Mouse (Mus musculus) forebrain, postnatal 0 days (tissue): Measurements from ENCODE around the gene Unc93a. TPM values are rescaled to one million over a fixed set of nuclear protein-coding genes. Genes with fewer than 3 reads are reported as not detected.
"Not testable (repeated sequence)": the region's sequence is repeated elsewhere in the genome, so short reads cannot be mapped to it uniquely, and the experiment has no call there.

Experiments used
- ATAC-seq: fragments of 200-750 bp; cut with Nextera tagmentation; 2 replicates; pipeline ENCODE4 v1.8.0; 2017; ENCODE audit warnings: mild to moderate bottlenecking, moderate library complexity
- DNase-seq: peaks from one replicate; pipeline ENCODE4 v3.0.0-alpha.2; 2015
- H3K27ac ChIP-seq: fragments of 300-500 bp; sonication (generic); 2 replicates; pipeline ENCODE4 v1.5.1; 2014; ENCODE audit warnings: low read depth, mild to moderate bottlenecking, antibody characterized with exemption, low read length, moderate library complexity, mixed read lengths
- H3K27me3 ChIP-seq: fragments of 300-500 bp; sonication (generic); 2 replicates; pipeline ENCODE4 v1.6.1; 2014; ENCODE audit warnings: mild to moderate bottlenecking, low read length, mixed read lengths; ENCODE audit not compliant: insufficient read depth
- H3K36me3 ChIP-seq: fragments of 300-500 bp; sonication (generic); 2 replicates; pipeline ENCODE4 v1.6.1; 2014; ENCODE audit warnings: mild to moderate bottlenecking, moderate library complexity; ENCODE audit not compliant: insufficient read depth
- H3K4me1 ChIP-seq: fragments of 300-500 bp; sonication (generic); 2 replicates; pipeline ENCODE4 v1.6.1; 2014; ENCODE audit warnings: antibody characterized with exemption; ENCODE audit not compliant: insufficient read depth
- H3K4me2 ChIP-seq: fragments of 300-500 bp; sonication (generic); 2 replicates; pipeline ENCODE4 v1.6.1; 2014; ENCODE audit warnings: low read depth, mild to moderate bottlenecking, moderate library complexity
- H3K4me3 ChIP-seq: fragments of 300-500 bp; sonication (generic); 2 replicates; pipeline ENCODE4 v1.5.1; 2014; ENCODE audit warnings: low read depth, low read length, mixed read lengths
- H3K9ac ChIP-seq: fragments of 300-500 bp; sonication (generic); 2 replicates; pipeline ENCODE4 v1.6.1; 2014; ENCODE audit warnings: mild to moderate bottlenecking
- H3K9me3 ChIP-seq: fragments of 300-500 bp; sonication (generic); 2 replicates; pipeline ENCODE4 v1.6.1; 2016; ENCODE audit warnings: low read length
- WGBS: fragments of 180-500 bp; shearing (Covaris S2); extraction: QIAGEN DNeasy Blood & Tissue Kit; methylation state at CpG from one replicate; pipeline ENCODE4 v1.1.7; 2014; 5-methylcytosine and 5-hydroxymethylcytosine counted together
- polyA plus RNA-seq: library from polyadenylated mRNA; unstranded; fragments of >200 nt; fragmentation: Nextera tagmentation; extraction: Ambion mirVana; gene quantifications from 2 replicates; pipeline ENCODE4 v1.2.1, GENCODE M21; 2015
- total RNA-seq: library from RNA; depleted of rRNA; stranded (reverse); fragments of >200 nt; gene quantifications from 2 replicates; pipeline ENCODE4 v1.2.3, GENCODE M21; 2014; rRNA removed

Gene Unc93a
- total and polyA plus RNA-seq, 2 experiments from 2014 or later = 0.14 to 0.22 TPM

GRCm38 (mm10) chr17:13091510-13091909, 40.1 kb downstream of the Unc93a start:
- not testable (repeated sequence) for H3K9ac ChIP-seq, H3K27me3 ChIP-seq, H3K4me1 ChIP-seq, H3K36me3 ChIP-seq, H3K9me3 ChIP-seq, H3K27ac ChIP-seq, ATAC-seq, H3K4me3 ChIP-seq, DNase-seq, H3K4me2 ChIP-seq
- WGBS = no CpG with 5 or more reads among the region's 1 CpGs

- H3K4me1 ChIP-seq, H3K36me3 ChIP-seq, H3K9me3 ChIP-seq, H3K27me3 ChIP-seq, H3K9ac ChIP-seq, H3K4me3 ChIP-seq, DNase-seq, H3K4me2 ChIP-seq, ATAC-seq, H3K27ac ChIP-seq: not testable (repeated sequence)
- 86% methylated on average over 4 of the region's 5 CpGs for WGBS
Measured at GRCm38 (mm10) chr17:13069227-13069626, 62.4 kb downstream of the Unc93a start.

DNA sequence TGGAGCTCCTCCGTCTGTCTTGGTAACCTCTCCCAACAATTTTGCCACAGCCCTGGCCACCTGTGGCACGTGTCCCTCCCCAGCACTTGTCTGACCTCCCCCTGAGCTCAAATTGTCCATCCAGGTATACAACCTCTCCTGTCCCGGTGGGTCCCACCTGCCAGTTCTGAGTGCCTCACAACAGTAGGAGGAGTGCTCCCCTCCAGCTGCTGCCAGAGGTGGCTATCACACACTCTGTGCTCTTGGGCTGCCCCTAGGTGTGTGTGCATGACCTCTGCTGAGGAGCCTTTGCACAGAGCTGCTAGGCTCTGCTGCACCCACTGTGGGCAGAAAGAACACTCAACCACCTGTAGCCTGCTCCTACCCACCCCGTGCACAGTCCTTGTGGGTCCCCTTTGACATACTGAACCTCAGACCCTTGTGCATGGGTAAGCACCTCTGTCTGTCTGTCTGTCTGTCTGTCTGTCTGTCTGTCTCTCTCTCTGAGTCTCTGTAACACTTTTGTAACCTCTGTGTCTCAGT, 63.7 kb downstream of the Unc93a start:
- WGBS = 100% methylated on average over 1 of the region's 4 CpGs
- H3K36me3 ChIP-seq, ATAC-seq: not testable (repeated sequence)

GRCm38 (mm10) chr17:13062882-13063281, 68.7 kb downstream of the Unc93a start:
- not testable (repeated sequence) for H3K9ac ChIP-seq, H3K4me1 ChIP-seq
- 90% methylated on average over 4 of the region's 7 CpGs for WGBS

More for the DNA sequence above, 63.7 kb downstream of the Unc93a start:
- not testable (repeated sequence) for H3K4me3 ChIP-seq, H3K4me2 ChIP-seq, H3K27me3 ChIP-seq, H3K4me1 ChIP-seq, H3K27ac ChIP-seq, H3K9ac ChIP-seq, H3K9me3 ChIP-seq, DNase-seq

DNA sequence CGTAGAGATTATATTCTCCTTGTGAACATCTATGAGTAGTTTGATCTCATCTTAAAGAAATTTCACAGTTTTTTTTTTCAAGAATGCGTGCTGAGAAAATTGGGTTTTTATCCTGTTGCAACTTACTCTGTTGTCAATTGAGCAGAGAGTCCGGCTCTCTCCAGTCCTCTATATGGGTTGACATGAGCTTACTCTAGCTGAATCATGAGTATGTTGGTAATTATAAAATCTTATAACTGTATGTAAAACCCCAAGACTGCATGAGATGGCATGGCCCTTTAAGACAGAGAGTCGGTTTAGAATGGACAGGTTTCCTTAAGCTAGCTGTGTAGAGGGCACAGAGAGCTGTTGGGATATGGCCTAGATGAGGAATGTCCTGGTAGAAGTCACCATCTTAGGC, 70.8 kb downstream of the Unc93a start, which contains the start of gene Tcp10b:
Gene Tcp10b, plus strand, starts transcription at position 301 of the 400 bp plus-strand sequence.
- H3K9ac ChIP-seq, H3K9me3 ChIP-seq, H3K4me2 ChIP-seq, H3K4me1 ChIP-seq, H3K27me3 ChIP-seq, H3K4me3 ChIP-seq, ATAC-seq, DNase-seq, H3K36me3 ChIP-seq, H3K27ac ChIP-seq: not testable (repeated sequence)
- WGBS = 93% methylated on average over 4 of the region's 4 CpGs

More at GRCm38 (mm10) chr17:13062882-13063281, 68.7 kb downstream of the Unc93a start:
- not testable (repeated sequence) for H3K27me3 ChIP-seq, H3K9me3 ChIP-seq, H3K27ac ChIP-seq, DNase-seq, H3K36me3 ChIP-seq, H3K4me3 ChIP-seq, H3K4me2 ChIP-seq, ATAC-seq

Other genes starting within 250 kb of the Unc93a start
- 0.38 and 0.90 TPM in 2 replicates for gene Pnldc1, start 221.6 kb downstream of the Unc93a start, total RNA-seq
- 1.0 and 1.2 TPM in 2 replicates for gene Pnldc1, start 221.6 kb downstream of the Unc93a start, polyA plus RNA-seq
- 409 and 432 TPM in 2 replicates for gene Tcp1, start 216.1 kb downstream of the Unc93a start, total RNA-seq
- 375 and 418 TPM in 2 replicates for gene Tcp1, start 216.1 kb downstream of the Unc93a start, polyA plus RNA-seq
- 45.7 and 56.9 TPM in 2 replicates for gene Mrpl18, start 215.5 kb downstream of the Unc93a start, total RNA-seq
- 86.5 and 104 TPM in 2 replicates for gene Mrpl18, start 215.5 kb downstream of the Unc93a start, polyA plus RNA-seq
- 1.3 and 1.5 TPM in 2 replicates for gene Acat3, start 191.2 kb downstream of the Unc93a start, total RNA-seq
- gene Acat3, start 191.2 kb downstream of the Unc93a start, polyA plus RNA-seq = 0.21 and 0.85 TPM in 2 replicates
- gene Acat2, start 171.1 kb downstream of the Unc93a start, total RNA-seq = 228 and 260 TPM in 2 replicates
- 268 and 278 TPM in 2 replicates for gene Acat2, start 171.1 kb downstream of the Unc93a start, polyA plus RNA-seq
- 111 and 116 TPM in 2 replicates for gene Wtap, start 137.6 kb downstream of the Unc93a start, total RNA-seq
- gene Wtap, start 137.6 kb downstream of the Unc93a start, polyA plus RNA-seq = 148 and 157 TPM in 2 replicates
- gene Sod2, start 125.0 kb downstream of the Unc93a start, total RNA-seq = 86.7 and 110 TPM in 2 replicates
- 128 and 140 TPM in 2 replicates for gene Sod2, start 125.0 kb downstream of the Unc93a start, polyA plus RNA-seq
- 1.6 TPM in 1 of 2 replicates, not detected in the other for gene Gpr31b, start 79.5 kb downstream of the Unc93a start, total RNA-seq
- not detected in 2 replicates for gene Gpr31b, start 79.5 kb downstream of the Unc93a start, polyA plus RNA-seq
- gene Tcp10b, start 70.7 kb downstream of the Unc93a start, total RNA-seq = 0.33 and 1.2 TPM in 2 replicates
- 0.20 and 0.29 TPM in 2 replicates for gene Tcp10b, start 70.7 kb downstream of the Unc93a start, polyA plus RNA-seq
- not detected in 2 replicates for gene Smok2a, start 89.4 kb upstream of the Unc93a start, total RNA-seq
- gene Smok2a, start 89.4 kb upstream of the Unc93a start, polyA plus RNA-seq = not detected in 2 replicates
- not detected in 2 replicates for gene Smok2b, start 98.4 kb upstream of the Unc93a start, total RNA-seq
- not detected in 2 replicates for gene Smok2b, start 98.4 kb upstream of the Unc93a start, polyA plus RNA-seq
- gene Tcp10c, start 222.8 kb upstream of the Unc93a start, total RNA-seq = not detected in 2 replicates
- not detected in 2 replicates for gene Tcp10c, start 222.8 kb upstream of the Unc93a start, polyA plus RNA-seq